ENCODE assay signal across 19 mouse cellular contexts in genomic region chr5:5033445-5033844, GRCm38 (mm10).
DNase-seq lines count a peak whose midpoint lies in the region; ATAC-seq and TF ChIP-seq lines count a peak whose summit lies in the region.
"Had no signal": no experiment of that assay in that cellular context is flagged by ENCODE, and none has a peak within 500 bp of the region (broad histone marks: within the 10 kb centered on the region; RNA-seq: fewer than 3 reads in every experiment).

No protein-coding gene starts in this region.

- ATAC-seq in embryonic facial prominence, embryonic 14.5 days (ENCODE audit: low read depth), result no peak
- 0 out of 2 replicates have a peak, but pooled peaks have one; percentile 40 for ATAC-seq in kidney, embryonic 15.5 days (replicated peaks; ENCODE audit: low FRiP score)
- peak; percentile 28; the same call in 1 of the 2 replicates for ATAC-seq in hindbrain, embryonic 14.5 days (ENCODE audit: low FRiP score)
- 0 out of 2 replicates have a peak, but pooled peaks have one; percentile 31 for ATAC-seq in midbrain, postnatal 0 days (ENCODE audit: low FRiP score)
- ATAC-seq: intestine, embryonic 16.5 days had no signal

- intact Hi-C loops in gastrocnemius, postnatal 36 days (cut with DNase I), result no loop called here

- no peaks in the 10 kb centered on the region for H3K36me3 ChIP-seq in embryonic facial prominence, embryonic 14.5 days (ENCODE audit: control insufficient read depth, insufficient read depth, low read length)
- H3K36me3 ChIP-seq in embryonic facial prominence, embryonic 10.5 days (replicated peaks), result no peaks in the 10 kb centered on the region
- no peaks in the 10 kb centered on the region for H3K36me3 ChIP-seq in kidney, embryonic 15.5 days
- no peaks in the 10 kb centered on the region for H3K36me3 ChIP-seq in hindbrain, embryonic 14.5 days (replicated peaks; ENCODE audit: control insufficient read depth, insufficient read depth)
- H3K36me3 ChIP-seq in midbrain, postnatal 0 days (ENCODE audit: insufficient read depth, low read length), result no peaks in the 10 kb centered on the region
- H3K36me3 ChIP-seq: heart, embryonic 13.5 days had no signal

- H3K4me3 ChIP-seq in embryonic facial prominence, embryonic 14.5 days (ENCODE audit: low read depth, low read length), result no peak overlapping the region
- no peak overlapping the region for H3K4me3 ChIP-seq in embryonic facial prominence, embryonic 10.5 days
- no peak overlapping the region for H3K4me3 ChIP-seq in kidney, embryonic 15.5 days (replicated peaks)
- no peak overlapping the region for H3K4me3 ChIP-seq in hindbrain, embryonic 14.5 days (replicated peaks; ENCODE audit: low read length)
- no peak overlapping the region for H3K4me3 ChIP-seq in midbrain, postnatal 0 days (ENCODE audit: low read depth, low read length)
- H3K4me3 ChIP-seq: erythroblast, embryonic 14.5 days; heart, embryonic 13.5 days had no signal

- DNase-seq in embryonic facial prominence, embryonic 14.5 days (ENCODE audit: low spot score), result peak; percentile 36
- no peak for DNase-seq in embryonic facial prominence, embryonic 10.5 days (ENCODE audit: low spot score)
- no peak for DNase-seq in kidney, adult 9 months
- no peak for DNase-seq in hindbrain, embryonic 14.5 days (ENCODE audit: low spot score)
- no peak for DNase-seq in midbrain, postnatal 0 days (ENCODE audit: low spot score)
- no peak for DNase-seq in gastrocnemius, postnatal 36 days
- DNase-seq in embryo, embryonic 11 days, result no peak
- DNase-seq: cerebellum, adult 11 months; cerebellum, postnatal 25 days; gastrocnemius, postnatal 25 days; heart, postnatal 36 days; liver; lung, adult 18-20 months; lung, postnatal 4 days; thymus, postnatal 36 days had no signal

- no peak overlapping the region for H3K4me2 ChIP-seq in embryonic facial prominence, embryonic 14.5 days (ENCODE audit: low read depth, low read length)
- no peak overlapping the region for H3K4me2 ChIP-seq in kidney, embryonic 15.5 days
- H3K4me2 ChIP-seq in hindbrain, embryonic 14.5 days (replicated peaks), result no peak overlapping the region
- no peak overlapping the region for H3K4me2 ChIP-seq in midbrain, postnatal 0 days (ENCODE audit: low read depth, low read length, poor library complexity, severe bottlenecking)
- H3K4me2 ChIP-seq: heart, embryonic 13.5 days had no signal

- H3K27ac ChIP-seq in embryonic facial prominence, embryonic 14.5 days (replicated peaks; ENCODE audit: low read depth, low read length), result no peak overlapping the region
- no peak overlapping the region for H3K27ac ChIP-seq in embryonic facial prominence, embryonic 10.5 days (replicated peaks)
- no peak overlapping the region for H3K27ac ChIP-seq in kidney, embryonic 15.5 days
- peak overlapping the region; percentile 75 for H3K27ac ChIP-seq in hindbrain, embryonic 14.5 days
- no peak overlapping the region for H3K27ac ChIP-seq in midbrain, postnatal 0 days (ENCODE audit: low read depth, low read length)
- H3K27ac ChIP-seq: heart, embryonic 13.5 days had no signal

- no peak for TF ChIP-seq CTCF in midbrain, postnatal 0 days (IDR thresholded peaks at IDR 0.05)

- H3K4me1 ChIP-seq in embryonic facial prominence, embryonic 14.5 days (ENCODE audit: control insufficient read depth, insufficient read depth, low read length), result no peaks in the 10 kb centered on the region
- H3K4me1 ChIP-seq in embryonic facial prominence, embryonic 10.5 days, result no peaks in the 10 kb centered on the region
- H3K4me1 ChIP-seq in kidney, embryonic 15.5 days, result no peaks in the 10 kb centered on the region
- H3K4me1 ChIP-seq in hindbrain, embryonic 14.5 days (replicated peaks; ENCODE audit: control insufficient read depth, insufficient read depth, low read length), result peaks cover 17% of the 10 kb centered on the region
- no peaks in the 10 kb centered on the region for H3K4me1 ChIP-seq in midbrain, postnatal 0 days (ENCODE audit: insufficient read depth, low read length)
- H3K4me1 ChIP-seq: heart, embryonic 13.5 days had no signal

- H3K9ac ChIP-seq in embryonic facial prominence, embryonic 14.5 days (ENCODE audit: low read depth, low read length), result no peak overlapping the region
- no peak overlapping the region for H3K9ac ChIP-seq in kidney, embryonic 15.5 days
- H3K9ac ChIP-seq in hindbrain, embryonic 14.5 days, result no peak overlapping the region
- H3K9ac ChIP-seq in midbrain, postnatal 0 days (replicated peaks; ENCODE audit: low read length, poor library complexity, severe bottlenecking), result no peak overlapping the region
- H3K9ac ChIP-seq: heart, embryonic 13.5 days had no signal

- no peaks in the 10 kb centered on the region for H3K9me3 ChIP-seq in embryonic facial prominence, embryonic 14.5 days (ENCODE audit: control insufficient read depth, low read length)
- H3K9me3 ChIP-seq in embryonic facial prominence, embryonic 10.5 days, result no peaks in the 10 kb centered on the region
- no peaks in the 10 kb centered on the region for H3K9me3 ChIP-seq in kidney, embryonic 15.5 days (replicated peaks)
- H3K9me3 ChIP-seq in hindbrain, embryonic 14.5 days (ENCODE audit: control insufficient read depth, low read length), result no peaks in the 10 kb centered on the region
- H3K9me3 ChIP-seq in midbrain, postnatal 0 days (ENCODE audit: low read length), result no peaks in the 10 kb centered on the region
- H3K9me3 ChIP-seq: heart, embryonic 13.5 days had no signal

- 81% methylated on average over 5 of the region's 5 CpGs for WGBS in embryonic facial prominence, embryonic 14.5 days
- WGBS in embryonic facial prominence, embryonic 10.5 days, result 90% methylated on average over 5 of the region's 5 CpGs
- WGBS in kidney, embryonic 15.5 days, result 61% methylated on average over 5 of the region's 5 CpGs
- WGBS in hindbrain, embryonic 14.5 days, result 45% methylated on average over 5 of the region's 5 CpGs
- 57% methylated on average over 5 of the region's 5 CpGs for WGBS in midbrain, postnatal 0 days

- no peaks in the 10 kb centered on the region for H3K27me3 ChIP-seq in embryonic facial prominence, embryonic 14.5 days (replicated peaks; ENCODE audit: control insufficient read depth, insufficient read depth, low read length)
- no peaks in the 10 kb centered on the region for H3K27me3 ChIP-seq in embryonic facial prominence, embryonic 10.5 days (replicated peaks; ENCODE audit: low read depth, poor library complexity, severe bottlenecking)
- H3K27me3 ChIP-seq in kidney, embryonic 15.5 days, result no peaks in the 10 kb centered on the region
- H3K27me3 ChIP-seq in hindbrain, embryonic 14.5 days (ENCODE audit: control insufficient read depth, insufficient read depth, low read length), result no peaks in the 10 kb centered on the region
- H3K27me3 ChIP-seq in midbrain, postnatal 0 days (ENCODE audit: insufficient read depth, low read length), result no peaks in the 10 kb centered on the region
- H3K27me3 ChIP-seq: heart, embryonic 13.5 days had no signal
